Mouse (Mus musculus) embryonic fibroblast, embryonic 13.5 days (primary cell): ENCODE measurements at regions not wholly inside any gene's neighbourhood (a gene's known extent, or its start where the extent isn't known, plus 50 kb on each side); places are given as distances from the start of the nearest gene placed in this dataset.

Source experiments
- CTCF ChIP-seq: IDR thresholded peaks from 2 replicates; pipeline ENCODE4 v1.5.1; 2011; ENCODE audit warnings: mild to moderate bottlenecking, control low read depth, low read length, moderate library complexity, borderline replicate concordance; ENCODE audit not compliant: insufficient read depth
- POLR2A ChIP-seq: IDR thresholded peaks from 2 replicates; pipeline ENCODE4 v1.6.1; 2011; ENCODE audit warnings: low read depth, mild to moderate bottlenecking, control low read depth, low read length, moderate library complexity

- no peak for TF ChIP-seq POLR2A
- no peak for TF ChIP-seq CTCF
These were observed 449.7 kb downstream of the Cd83 start for GRCm38 (mm10) chr13:44234241-44234640.
